Mouse (Mus musculus): ENCODE results near the gene Gm10217.

- TF ChIP-seq TAL1 (IDR thresholded peaks at IDR 0.05; ENCODE audit: low read length) (no peak), GATA1 (IDR thresholded peaks at IDR 0.05; ENCODE audit: low read length) (no peak)
Observed at GRCm38 (mm10) chr8:9868094-9868493, 4.0 kb downstream of the Gm10217 start.

All from erythroblast, embryonic 14.5 days (primary cell).